Mouse (Mus musculus): ENCODE measurements at regions not wholly inside any gene's neighbourhood (a gene's known extent, or its start where the extent isn't known, plus 50 kb on each side); places are given as distances from the start of the nearest gene placed in this dataset.
A peak's percentile ranks its signal among the peaks of the same experiment; 100 is the strongest.

- 77% methylated on average over 6 of the region's 6 CpGs for WGBS
- no peak overlapping the region for H3K4me2 ChIP-seq
- H3K4me1 ChIP-seq (replicated peaks) = peaks cover 10% of the 10 kb centered on the region
- no peak for ATAC-seq (replicated peaks; ENCODE audit: insufficient number of reproducible peaks, insufficient read depth, low FRiP score, low read depth)
- H3K4me3 ChIP-seq = no peak overlapping the region
- H3K27ac ChIP-seq = no peak overlapping the region
- H3K27me3 ChIP-seq = no peaks in the 10 kb centered on the region
- H3K9ac ChIP-seq = no peak overlapping the region
- H3K36me3 ChIP-seq = no peaks in the 10 kb centered on the region
- H3K9me3 ChIP-seq (replicated peaks) = no peaks in the 10 kb centered on the region
Observed at GRCm38 (mm10) chr16:5452971-5453370, 197.2 kb upstream of the Eef2kmt start.

DNA sequence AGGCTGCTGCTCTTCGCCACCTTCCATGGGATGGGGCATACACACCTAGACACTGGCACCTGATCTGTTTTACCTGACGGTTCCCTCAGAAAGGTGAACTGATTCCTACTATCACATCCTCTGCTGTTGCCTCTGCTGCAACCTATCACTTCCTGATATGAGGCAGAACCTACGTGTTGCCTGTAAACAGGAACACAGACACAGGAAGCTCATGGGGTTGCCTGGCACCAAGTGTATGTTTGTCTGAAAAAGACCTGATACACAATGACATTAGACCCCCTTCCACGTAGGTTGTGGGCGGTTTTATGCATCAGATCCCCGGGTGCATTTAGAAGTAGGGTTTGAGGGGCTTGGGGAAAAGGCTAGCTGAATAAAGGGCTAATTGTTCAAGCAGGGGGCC is 190.0 kb upstream of the Eef2kmt start:
- H3K4me3 ChIP-seq = no peak overlapping the region
- 65% methylated on average over 6 of the region's 6 CpGs for WGBS
- H3K27ac ChIP-seq = no peak overlapping the region
- no peaks in the 10 kb centered on the region for H3K27me3 ChIP-seq
- no peaks in the 10 kb centered on the region for H3K36me3 ChIP-seq
- H3K4me2 ChIP-seq = no peak overlapping the region
- H3K9ac ChIP-seq = no peak overlapping the region
- no peak for ATAC-seq (replicated peaks; ENCODE audit: insufficient number of reproducible peaks, insufficient read depth, low FRiP score, low read depth)
- H3K9me3 ChIP-seq (replicated peaks) = no peaks in the 10 kb centered on the region
- no peaks in the 10 kb centered on the region for H3K4me1 ChIP-seq (replicated peaks)

GRCm38 (mm10) chr16:5444785-5445184 is 189.0 kb upstream of the Eef2kmt start:
- 53% methylated on average over 2 of the region's 2 CpGs for WGBS

GRCm38 (mm10) chr16:5439717-5440116 is 183.9 kb upstream of the Eef2kmt start:
- H3K27me3 ChIP-seq = no peaks in the 10 kb centered on the region
- H3K4me1 ChIP-seq (replicated peaks) = 0 out of 2 replicates have a peak, but pooled peaks cover 3% of the 10 kb centered on the region
- no peaks in the 10 kb centered on the region for H3K9me3 ChIP-seq (replicated peaks)
- H3K36me3 ChIP-seq = no peaks in the 10 kb centered on the region
- H3K4me2 ChIP-seq = no peak overlapping the region
- no peak overlapping the region for H3K27ac ChIP-seq
- WGBS = 48% methylated on average over 2 of the region's 2 CpGs
- no peak overlapping the region for H3K4me3 ChIP-seq
- no peak; the same call in 1 of the 2 replicates for ATAC-seq (replicated peaks; ENCODE audit: insufficient number of reproducible peaks, insufficient read depth, low FRiP score, low read depth)
- H3K9ac ChIP-seq = no peak overlapping the region

More at GRCm38 (mm10) chr16:5444785-5445184, 189.0 kb upstream of the Eef2kmt start:
- H3K36me3 ChIP-seq = no peaks in the 10 kb centered on the region
- H3K27ac ChIP-seq = no peak overlapping the region
- H3K9ac ChIP-seq = no peak overlapping the region
- no peak for ATAC-seq (replicated peaks; ENCODE audit: insufficient number of reproducible peaks, insufficient read depth, low FRiP score, low read depth)
- H3K4me2 ChIP-seq = no peak overlapping the region
- no peaks in the 10 kb centered on the region for H3K27me3 ChIP-seq
- H3K9me3 ChIP-seq (replicated peaks) = no peaks in the 10 kb centered on the region
- 0 out of 2 replicates have a peak, but pooled peaks cover 3% of the 10 kb centered on the region for H3K4me1 ChIP-seq (replicated peaks)
- H3K4me3 ChIP-seq = no peak overlapping the region

DNA sequence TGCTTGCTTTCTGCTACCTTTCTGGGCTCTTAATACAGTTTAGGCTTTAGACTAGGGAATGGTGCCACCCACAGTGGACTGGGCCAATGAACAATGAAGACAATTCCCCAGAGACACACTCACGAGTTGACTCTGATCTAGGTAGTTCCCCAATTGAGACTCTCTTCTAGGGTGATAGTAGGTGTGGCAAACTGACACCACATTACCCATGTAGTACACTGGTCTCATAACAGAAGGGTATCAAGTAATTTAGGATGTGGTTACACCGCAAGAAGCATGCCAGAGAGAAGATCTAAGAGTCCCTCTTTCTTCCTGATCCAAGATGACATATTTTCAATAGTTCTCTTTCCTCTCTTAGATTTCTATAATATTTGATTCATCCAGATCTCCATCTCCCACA is 182.6 kb upstream of the Eef2kmt start:
- no peak overlapping the region for H3K27ac ChIP-seq
- WGBS = 68% methylated on average over 2 of the region's 2 CpGs
- no peaks in the 10 kb centered on the region for H3K27me3 ChIP-seq
- no peaks in the 10 kb centered on the region for H3K36me3 ChIP-seq
- H3K4me3 ChIP-seq = no peak overlapping the region
- H3K4me2 ChIP-seq = no peak overlapping the region
- H3K9ac ChIP-seq = no peak overlapping the region
- no peaks in the 10 kb centered on the region for H3K9me3 ChIP-seq (replicated peaks)
- ATAC-seq (replicated peaks; ENCODE audit: insufficient number of reproducible peaks, insufficient read depth, low FRiP score, low read depth) = no peak
- peaks cover 13% of the 10 kb centered on the region for H3K4me1 ChIP-seq (replicated peaks)

DNA sequence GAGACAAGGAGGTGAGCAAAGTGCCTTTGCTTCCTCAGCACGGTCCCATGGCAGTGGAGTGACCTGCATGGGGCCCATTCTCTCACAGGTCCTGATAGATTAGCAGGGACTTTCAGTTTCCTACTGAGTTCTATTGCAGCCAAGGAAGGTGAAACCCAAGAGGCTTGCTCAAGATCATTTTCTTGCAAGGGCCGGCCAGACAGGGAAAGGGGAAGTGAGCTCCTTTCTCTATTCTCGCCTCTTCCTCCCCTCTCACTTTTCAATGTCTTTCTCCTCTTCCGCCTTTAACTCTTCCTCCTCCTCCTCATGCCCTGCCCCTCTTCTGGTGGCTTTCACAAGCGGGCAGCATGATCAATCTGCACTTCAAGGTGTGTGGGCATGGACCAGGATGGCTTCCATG is 175.9 kb upstream of the Eef2kmt start:
- H3K4me2 ChIP-seq = peak overlapping the region; percentile 54

DNA sequence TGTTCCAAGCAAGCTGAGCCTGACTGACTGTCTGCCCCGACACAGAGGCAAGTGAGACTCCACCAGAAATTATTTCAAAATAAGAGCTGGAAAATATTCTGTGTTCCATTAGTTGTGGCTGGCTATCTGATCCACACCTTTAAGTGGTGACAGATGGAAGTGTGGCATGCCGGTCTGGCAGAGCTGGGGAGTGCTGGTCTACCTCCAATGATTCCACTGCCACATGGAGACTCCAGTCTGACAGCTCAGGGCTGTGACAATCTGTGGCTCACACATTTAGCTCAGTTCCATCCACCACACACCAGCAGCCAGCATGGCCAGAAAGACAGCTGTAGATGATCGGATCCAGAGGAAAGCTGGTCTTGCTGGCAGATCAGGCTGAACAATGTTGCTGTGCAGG is 175.3 kb upstream of the Eef2kmt start:
- H3K4me3 ChIP-seq = peak overlapping the region; percentile 37
- peaks cover 36% of the 10 kb centered on the region for H3K4me1 ChIP-seq (replicated peaks)
- H3K27ac ChIP-seq = peak overlapping the region; percentile 85
- no peaks in the 10 kb centered on the region for H3K27me3 ChIP-seq
- WGBS = 30% methylated on average over 3 of the region's 3 CpGs
- peak overlapping the region; percentile 8; the same call in 1 of the 2 replicates for H3K9ac ChIP-seq
- H3K4me2 ChIP-seq = peak overlapping the region; percentile 54
- no peaks in the 10 kb centered on the region for H3K9me3 ChIP-seq (replicated peaks)
- H3K36me3 ChIP-seq = no peaks in the 10 kb centered on the region
- peak; percentile 90 for ATAC-seq (replicated peaks; ENCODE audit: insufficient number of reproducible peaks, insufficient read depth, low FRiP score, low read depth)

More for the DNA sequence above, 175.9 kb upstream of the Eef2kmt start:
- Histone ChIP-seq H3K9me3 (replicated peaks) (no peaks in the 10 kb centered on the region), H3K27me3 (no peaks in the 10 kb centered on the region), H3K4me3 (peak overlapping the region; percentile 37), H3K9ac (peak overlapping the region; percentile 8; the same call in 1 of the 2 replicates), H3K4me1 (replicated peaks) (peaks cover 36% of the 10 kb centered on the region), H3K36me3 (no peaks in the 10 kb centered on the region), H3K27ac (peak overlapping the region; percentile 85)
- WGBS = 40% methylated on average over 5 of the region's 5 CpGs
- no peak for ATAC-seq (replicated peaks; ENCODE audit: insufficient number of reproducible peaks, insufficient read depth, low FRiP score, low read depth)

GRCm38 (mm10) chr16:5429466-5429865 is 173.7 kb upstream of the Eef2kmt start:
- Histone ChIP-seq H3K36me3 (no peaks in the 10 kb centered on the region), H3K27me3 (no peaks in the 10 kb centered on the region), H3K4me1 (replicated peaks) (peaks cover 36% of the 10 kb centered on the region), H3K27ac (no peak overlapping the region), H3K9ac (no peak overlapping the region), H3K9me3 (replicated peaks) (no peaks in the 10 kb centered on the region), H3K4me2 (no peak overlapping the region), H3K4me3 (no peak overlapping the region)
- ATAC-seq (replicated peaks; ENCODE audit: insufficient number of reproducible peaks, insufficient read depth, low FRiP score, low read depth) = no peak
- 76% methylated on average over 2 of the region's 2 CpGs for WGBS

- no peak for ATAC-seq (replicated peaks; ENCODE audit: insufficient number of reproducible peaks, insufficient read depth, low FRiP score, low read depth)
- 74% methylated on average over 2 of the region's 2 CpGs for WGBS
- no peak overlapping the region for H3K4me3 ChIP-seq
Observed at GRCm38 (mm10) chr16:5425908-5426307, 170.1 kb upstream of the Eef2kmt start.

GRCm38 (mm10) chr16:5422041-5422440 is 166.3 kb upstream of the Eef2kmt start:
- no peak for ATAC-seq (replicated peaks; ENCODE audit: insufficient number of reproducible peaks, insufficient read depth, low FRiP score, low read depth)
- no peaks in the 10 kb centered on the region for H3K9me3 ChIP-seq (replicated peaks)
- H3K4me2 ChIP-seq = no peak overlapping the region
- H3K9ac ChIP-seq = no peak overlapping the region
- 88% methylated on average over 6 of the region's 6 CpGs for WGBS
- H3K4me1 ChIP-seq (replicated peaks) = peaks cover 18% of the 10 kb centered on the region
- no peak overlapping the region for H3K4me3 ChIP-seq
- H3K27ac ChIP-seq = no peak overlapping the region
- no peaks in the 10 kb centered on the region for H3K27me3 ChIP-seq
- H3K36me3 ChIP-seq = no peaks in the 10 kb centered on the region

More at GRCm38 (mm10) chr16:5425908-5426307, 170.1 kb upstream of the Eef2kmt start:
- no peaks in the 10 kb centered on the region for H3K36me3 ChIP-seq
- H3K9ac ChIP-seq = no peak overlapping the region
- H3K27me3 ChIP-seq = no peaks in the 10 kb centered on the region
- H3K4me2 ChIP-seq = no peak overlapping the region
- H3K9me3 ChIP-seq (replicated peaks) = no peaks in the 10 kb centered on the region
- H3K4me1 ChIP-seq (replicated peaks) = peaks cover 22% of the 10 kb centered on the region
- no peak overlapping the region for H3K27ac ChIP-seq

- Histone ChIP-seq H3K4me3 (no peak overlapping the region), H3K4me1 (replicated peaks) (peaks cover 17% of the 10 kb centered on the region), H3K9me3 (replicated peaks) (no peaks in the 10 kb centered on the region), H3K9ac (no peak overlapping the region), H3K27ac (no peak overlapping the region), H3K36me3 (no peaks in the 10 kb centered on the region), H3K4me2 (no peak overlapping the region), H3K27me3 (no peaks in the 10 kb centered on the region)
- no peak for ATAC-seq (replicated peaks; ENCODE audit: insufficient number of reproducible peaks, insufficient read depth, low FRiP score, low read depth)
- whole genome bisulfite sequencing = 80% methylated on average over 5 of the region's 5 CpGs
Observed at GRCm38 (mm10) chr16:5421591-5421990, 165.8 kb upstream of the Eef2kmt start.

- Histone ChIP-seq H3K9ac (no peak overlapping the region), H3K4me2 (no peak overlapping the region), H3K4me1 (replicated peaks) (peaks cover 17% of the 10 kb centered on the region), H3K4me3 (no peak overlapping the region), H3K27me3 (no peaks in the 10 kb centered on the region), H3K9me3 (replicated peaks) (no peaks in the 10 kb centered on the region), H3K27ac (peak overlapping the region; percentile 77), H3K36me3 (no peaks in the 10 kb centered on the region)
- no peak for ATAC-seq (replicated peaks; ENCODE audit: insufficient number of reproducible peaks, insufficient read depth, low FRiP score, low read depth)
- WGBS = 71% methylated on average over 3 of the region's 3 CpGs
Observed at GRCm38 (mm10) chr16:5419467-5419866, 163.7 kb upstream of the Eef2kmt start.

Data from heart, embryonic 15.5 days (tissue).